Mouse (Mus musculus): ENCODE measurements at regions not wholly inside any gene's neighbourhood (a gene's known extent, or its start where the extent isn't known, plus 50 kb on each side); places are given as distances from the start of the nearest gene placed in this dataset.
"Not testable (repeated sequence)": the region's sequence is repeated elsewhere in the genome, so short reads cannot be mapped to it uniquely, and the experiment has no call there.

DNA sequence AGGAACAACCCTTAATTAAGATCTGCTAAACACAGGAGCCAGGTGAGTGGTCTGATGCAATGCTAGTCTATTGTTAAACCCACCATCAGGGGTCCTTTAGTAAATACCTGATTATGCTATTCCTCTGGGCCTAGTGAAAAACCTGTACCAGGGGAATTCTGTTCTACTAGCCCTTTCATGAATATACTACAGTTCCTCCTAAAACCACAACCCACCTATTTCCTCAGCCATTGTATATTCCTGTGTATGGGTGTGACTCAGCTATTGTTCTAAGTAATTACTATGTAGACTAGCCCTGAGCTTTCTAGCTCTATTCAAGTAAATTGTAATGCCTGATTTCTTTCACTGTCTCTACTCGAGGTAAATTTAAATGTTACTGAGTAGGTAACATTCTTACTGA lies 57.0 kb upstream of the Egfem1 start:
- DNase-seq (ENCODE audit: low spot score); H3K27me3 ChIP-seq (ENCODE audit: control insufficient read depth, insufficient read depth, low read length); H3K27ac ChIP-seq (ENCODE audit: low read depth); H3K9ac ChIP-seq (replicated peaks; ENCODE audit: low read depth, low read length); H3K4me1 ChIP-seq (ENCODE audit: control insufficient read depth, insufficient read depth); H3K4me2 ChIP-seq (ENCODE audit: low read depth, low read length); ATAC-seq (ENCODE audit: insufficient read depth, low read depth); H3K36me3 ChIP-seq (replicated peaks; ENCODE audit: control insufficient read depth, insufficient read depth, low read length); H3K4me3 ChIP-seq (ENCODE audit: low read depth, low read length); H3K9me3 ChIP-seq (replicated peaks; ENCODE audit: control insufficient read depth, low read length): not testable (repeated sequence)
- WGBS: 22% methylated on average over 1 of the region's 1 CpGs

DNA sequence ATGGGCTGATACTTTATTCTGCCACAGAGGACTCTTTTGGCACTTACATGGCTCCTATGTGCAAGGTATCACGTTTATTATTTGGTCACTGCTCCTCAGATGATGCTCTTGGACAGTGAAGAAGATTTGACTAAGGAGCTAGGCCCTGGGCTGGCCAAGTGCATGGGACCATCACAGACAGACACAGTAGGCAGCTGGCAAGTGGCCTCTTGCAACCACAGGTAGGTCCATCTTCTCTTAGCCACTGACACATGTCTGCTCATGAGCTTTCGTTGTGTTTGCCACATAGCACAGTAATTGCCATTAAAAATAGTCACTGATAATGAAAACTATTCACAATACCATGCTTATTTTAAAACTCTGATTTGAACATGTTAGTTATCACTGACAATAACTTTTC lies 54.1 kb upstream of the Egfem1 start:
- no peak overlapping the region for H3K9ac ChIP-seq (replicated peaks; ENCODE audit: low read depth, low read length)
- no peaks in the 10 kb centered on the region for H3K4me1 ChIP-seq (ENCODE audit: control insufficient read depth, insufficient read depth)
- H3K36me3 ChIP-seq (replicated peaks; ENCODE audit: control insufficient read depth, insufficient read depth, low read length): no peaks in the 10 kb centered on the region
- WGBS: 62% methylated on average over 2 of the region's 2 CpGs
- no peaks in the 10 kb centered on the region for H3K9me3 ChIP-seq (replicated peaks; ENCODE audit: control insufficient read depth, low read length)
- DNase-seq (ENCODE audit: low spot score) (no peak), ATAC-seq (ENCODE audit: insufficient read depth, low read depth) (no peak)
- H3K4me2 ChIP-seq (ENCODE audit: low read depth, low read length): no peak overlapping the region
- H3K27ac ChIP-seq (ENCODE audit: low read depth): no peak overlapping the region
- no peaks in the 10 kb centered on the region for H3K27me3 ChIP-seq (ENCODE audit: control insufficient read depth, insufficient read depth, low read length)
- no peak overlapping the region for H3K4me3 ChIP-seq (ENCODE audit: low read depth, low read length)
- TF ChIP-seq EP300 (IDR thresholded peaks at IDR 0.05; ENCODE audit: low read depth): no peak
- no peak for TF ChIP-seq CTCF (IDR thresholded peaks at IDR 0.05; ENCODE audit: low read depth)

DNA sequence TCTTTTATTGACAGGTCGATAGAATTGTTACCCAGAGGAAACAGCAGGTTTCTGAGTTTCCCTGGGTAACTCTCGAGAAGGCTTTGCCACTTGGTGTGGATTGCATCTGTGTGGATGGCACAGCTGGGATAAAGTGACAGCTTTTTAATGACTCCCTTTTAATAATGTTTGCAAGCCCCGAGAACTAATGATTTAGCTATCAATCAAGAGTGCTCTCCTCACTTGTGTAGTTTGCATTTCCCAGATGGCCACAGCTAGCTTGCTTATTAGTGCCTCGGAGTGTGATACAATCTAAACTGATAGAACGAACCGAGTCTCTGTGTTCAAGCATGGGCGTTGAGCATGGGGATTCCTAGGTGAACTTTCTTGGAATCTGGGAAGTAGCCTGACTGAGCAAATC lies 51.0 kb upstream of the Egfem1 start:
- no peak for TF ChIP-seq EP300 (IDR thresholded peaks at IDR 0.05; ENCODE audit: low read depth)
- Histone ChIP-seq H3K9me3 (replicated peaks; ENCODE audit: control insufficient read depth, low read length) (no peaks in the 10 kb centered on the region), H3K9ac (replicated peaks; ENCODE audit: low read depth, low read length) (no peak overlapping the region), H3K4me1 (ENCODE audit: control insufficient read depth, insufficient read depth) (no peaks in the 10 kb centered on the region), H3K36me3 (replicated peaks; ENCODE audit: control insufficient read depth, insufficient read depth, low read length) (no peaks in the 10 kb centered on the region), H3K27ac (ENCODE audit: low read depth) (no peak overlapping the region), H3K4me2 (ENCODE audit: low read depth, low read length) (no peak overlapping the region), H3K27me3 (ENCODE audit: control insufficient read depth, insufficient read depth, low read length) (no peaks in the 10 kb centered on the region), H3K4me3 (ENCODE audit: low read depth, low read length) (no peak overlapping the region)
- ATAC-seq (ENCODE audit: insufficient read depth, low read depth) (no peak), DNase-seq (ENCODE audit: low spot score) (no peak)
- 70% methylated on average over 7 of the region's 7 CpGs for WGBS

DNA sequence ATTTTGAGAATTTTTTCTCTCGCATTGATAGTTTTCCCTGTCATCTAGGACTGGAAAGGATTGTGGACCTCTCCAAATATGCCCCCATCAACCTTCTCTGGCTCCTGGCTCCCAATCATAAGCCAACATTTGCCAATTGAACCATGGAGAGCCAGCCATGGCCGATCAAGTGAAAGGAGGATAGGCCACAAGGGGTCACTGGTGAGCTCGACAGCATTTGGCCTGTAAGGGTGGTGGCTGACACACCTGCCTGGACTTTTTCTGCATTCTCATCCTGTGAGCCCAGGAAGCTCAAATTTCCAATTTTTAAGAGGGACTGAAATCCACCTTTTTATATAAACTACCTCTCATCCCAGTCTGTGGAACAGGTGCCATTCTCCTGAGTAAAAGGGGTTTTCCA lies 50.0 kb upstream of the Egfem1 start:
- DNase-seq (ENCODE audit: low spot score) (no peak), ATAC-seq (ENCODE audit: insufficient read depth, low read depth) (no peak)
- no peaks in the 10 kb centered on the region for H3K36me3 ChIP-seq (replicated peaks; ENCODE audit: control insufficient read depth, insufficient read depth, low read length)
- TF ChIP-seq EP300 (IDR thresholded peaks at IDR 0.05; ENCODE audit: low read depth) (no peak), CTCF (IDR thresholded peaks at IDR 0.05; ENCODE audit: low read depth) (peak; percentile 39)
- H3K27ac ChIP-seq (ENCODE audit: low read depth): no peak overlapping the region
- no peak overlapping the region for H3K4me2 ChIP-seq (ENCODE audit: low read depth, low read length)
- 40% methylated on average over 3 of the region's 3 CpGs for WGBS
- H3K27me3 ChIP-seq (ENCODE audit: control insufficient read depth, insufficient read depth, low read length): no peaks in the 10 kb centered on the region
- H3K4me1 ChIP-seq (ENCODE audit: control insufficient read depth, insufficient read depth): no peaks in the 10 kb centered on the region
- H3K9me3 ChIP-seq (replicated peaks; ENCODE audit: control insufficient read depth, low read length): no peaks in the 10 kb centered on the region
- H3K9ac ChIP-seq (replicated peaks; ENCODE audit: low read depth, low read length): no peak overlapping the region
- no peak overlapping the region for H3K4me3 ChIP-seq (ENCODE audit: low read depth, low read length)

Measured in heart, postnatal 0 days (tissue).